Comparison of ENCODE assay signal across 18 mouse cellular contexts in the genomic region with DNA sequence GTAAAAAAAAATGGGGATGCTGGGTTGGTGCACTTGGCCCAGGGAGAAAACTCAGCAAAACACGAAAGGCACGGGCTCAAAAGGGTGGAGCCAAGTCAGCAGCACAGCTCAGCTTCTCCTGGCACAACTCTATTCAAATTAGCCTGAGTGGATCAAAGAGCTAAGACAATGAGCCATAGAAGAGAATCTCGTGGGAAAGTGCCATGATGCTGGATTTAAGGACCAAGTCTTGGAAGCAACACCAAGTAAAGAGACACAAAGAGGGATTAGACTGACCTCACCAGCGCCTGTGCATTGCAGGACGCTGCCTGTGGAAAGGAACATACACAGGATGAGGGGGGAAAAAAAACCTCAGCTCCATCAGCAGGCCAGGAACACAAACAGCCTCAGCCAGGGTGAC.
DNase-seq lines count a peak whose midpoint lies in the region; ATAC-seq and TF ChIP-seq lines count a peak whose summit lies in the region.
"Had no signal": no experiment of that assay in that cellular context is flagged by ENCODE, and none has a peak within 500 bp of the region (broad histone marks: within the 10 kb centered on the region; RNA-seq: fewer than 3 reads in every experiment).

No protein-coding gene starts in this region.

- no peak overlapping the region for H3K4me2 ChIP-seq in forebrain, embryonic 12.5 days
- no peak overlapping the region for H3K4me2 ChIP-seq in hindbrain, embryonic 16.5 days (ENCODE audit: low read length)
- no peak overlapping the region for H3K4me2 ChIP-seq in midbrain, postnatal 0 days (ENCODE audit: low read depth, low read length, poor library complexity, severe bottlenecking)
- H3K4me2 ChIP-seq: stomach, embryonic 15.5 days had no signal

- H3K27ac ChIP-seq in forebrain, embryonic 12.5 days, result peak overlapping the region; percentile 56
- peak overlapping the region; percentile 16 for H3K27ac ChIP-seq in hindbrain, embryonic 16.5 days (ENCODE audit: low read depth, low read length)
- no peak overlapping the region for H3K27ac ChIP-seq in midbrain, postnatal 0 days (ENCODE audit: low read depth, low read length)
- no peak overlapping the region for H3K27ac ChIP-seq in heart, embryonic 10.5 days
- H3K27ac ChIP-seq in thymus, adult 2 months (ENCODE audit: control insufficient read depth, insufficient read depth, low read length), result no peak overlapping the region
- H3K27ac ChIP-seq: stomach, embryonic 15.5 days had no signal

- DNase-seq in brain, embryonic 14.5 days (ENCODE audit: low read depth), result peak; percentile 90
- peak; percentile 58 for DNase-seq in midbrain, postnatal 0 days (ENCODE audit: low spot score)
- DNase-seq in heart, embryonic 10.5 days (ENCODE audit: low spot score), result no peak
- no peak for DNase-seq in thymus, adult 2 months
- DNase-seq: adrenal gland, adult 8-10 months; B cell, adult 2 months; cerebellum, adult 11-12 months; cerebellum, postnatal 25 days; gastrocnemius, postnatal 14 days; heart, postnatal 10 days; kidney, adult 8-10 months; lung, adult 18-20 months; thymus, postnatal 25 days had no signal

- peaks cover 56% of the 10 kb centered on the region for H3K27me3 ChIP-seq in forebrain, embryonic 12.5 days
- no peaks in the 10 kb centered on the region; the same call in 1 of the 2 replicates for H3K27me3 ChIP-seq in hindbrain, embryonic 16.5 days (replicated peaks; ENCODE audit: control insufficient read depth, insufficient read depth, low read length)
- H3K27me3 ChIP-seq in midbrain, postnatal 0 days (ENCODE audit: insufficient read depth, low read length), result no peaks in the 10 kb centered on the region
- H3K27me3 ChIP-seq in heart, embryonic 10.5 days (ENCODE audit: insufficient read depth, poor library complexity, severe bottlenecking), result 0 out of 2 replicates have a peak, but pooled peaks cover 4% of the 10 kb centered on the region
- H3K27me3 ChIP-seq in thymus, adult 2 months (ENCODE audit: control insufficient read depth, insufficient read depth, low read length), result no peaks in the 10 kb centered on the region
- H3K27me3 ChIP-seq: stomach, embryonic 15.5 days had no signal

- H3K9ac ChIP-seq in forebrain, embryonic 12.5 days, result no peak overlapping the region
- no peak overlapping the region for H3K9ac ChIP-seq in hindbrain, embryonic 16.5 days (ENCODE audit: low read depth, low read length)
- no peak overlapping the region for H3K9ac ChIP-seq in midbrain, postnatal 0 days (replicated peaks; ENCODE audit: low read length, poor library complexity, severe bottlenecking)
- H3K9ac ChIP-seq: stomach, embryonic 15.5 days had no signal

- H3K4me1 ChIP-seq in forebrain, embryonic 12.5 days, result peaks cover 52% of the 10 kb centered on the region
- peaks cover 12% of the 10 kb centered on the region; the same call in 1 of the 2 replicates for H3K4me1 ChIP-seq in hindbrain, embryonic 16.5 days (ENCODE audit: control insufficient read depth, insufficient read depth, low read depth, low read length)
- H3K4me1 ChIP-seq in midbrain, postnatal 0 days (ENCODE audit: insufficient read depth, low read length), result peaks cover 6% of the 10 kb centered on the region; the same call in 1 of the 2 replicates
- H3K4me1 ChIP-seq in heart, embryonic 10.5 days, result peaks cover 31% of the 10 kb centered on the region
- no peaks in the 10 kb centered on the region for H3K4me1 ChIP-seq in thymus, adult 2 months (replicated peaks; ENCODE audit: control insufficient read depth, insufficient read depth, low read length)
- H3K4me1 ChIP-seq: stomach, embryonic 15.5 days had no signal

- no peaks in the 10 kb centered on the region for H3K9me3 ChIP-seq in forebrain, embryonic 12.5 days
- H3K9me3 ChIP-seq in hindbrain, embryonic 16.5 days (ENCODE audit: control insufficient read depth, low read length), result no peaks in the 10 kb centered on the region
- H3K9me3 ChIP-seq in midbrain, postnatal 0 days (ENCODE audit: low read length), result no peaks in the 10 kb centered on the region
- no peaks in the 10 kb centered on the region for H3K9me3 ChIP-seq in heart, embryonic 10.5 days
- H3K9me3 ChIP-seq: stomach, embryonic 15.5 days had no signal

- 12% methylated on average over 5 of the region's 5 CpGs for WGBS in forebrain, embryonic 12.5 days
- 20% methylated on average over 5 of the region's 5 CpGs for WGBS in hindbrain, embryonic 16.5 days
- WGBS in midbrain, postnatal 0 days, result 24% methylated on average over 5 of the region's 5 CpGs
- 65% methylated on average over 5 of the region's 5 CpGs for WGBS in heart, embryonic 10.5 days
- WGBS in thymus, adult 2 months, result 64% methylated on average over 5 of the region's 5 CpGs

- ATAC-seq in forebrain, embryonic 12.5 days (ENCODE audit: low FRiP score), result peak; percentile 24
- 0 out of 2 replicates have a peak, but pooled peaks have one; percentile 8 for ATAC-seq in hindbrain, embryonic 16.5 days
- ATAC-seq in midbrain, postnatal 0 days (ENCODE audit: low FRiP score), result peak; percentile 45; the same call in 1 of the 2 replicates
- ATAC-seq in megakaryocyte-erythroid progenitor cell, adult 5-6 weeks (replicated peaks; ENCODE audit: low FRiP score, low TSS enrichment, poor library complexity, severe bottlenecking), result no peak
- ATAC-seq: inflammation-experienced regulatory T-cells, adult 6 months had no signal

- no peak overlapping the region for H3K4me3 ChIP-seq in forebrain, embryonic 12.5 days (replicated peaks)
- no peak overlapping the region for H3K4me3 ChIP-seq in hindbrain, embryonic 16.5 days (ENCODE audit: low read length)
- no peak overlapping the region for H3K4me3 ChIP-seq in midbrain, postnatal 0 days (ENCODE audit: low read depth, low read length)
- no peak overlapping the region for H3K4me3 ChIP-seq in heart, embryonic 10.5 days
- no peak overlapping the region for H3K4me3 ChIP-seq in thymus, adult 2 months (ENCODE audit: control insufficient read depth, insufficient read depth, low read length)
- H3K4me3 ChIP-seq: stomach, embryonic 15.5 days had no signal

- no peaks in the 10 kb centered on the region for H3K36me3 ChIP-seq in forebrain, embryonic 12.5 days (replicated peaks)
- H3K36me3 ChIP-seq in hindbrain, embryonic 16.5 days (ENCODE audit: control insufficient read depth, insufficient read depth, low read length), result no peaks in the 10 kb centered on the region
- H3K36me3 ChIP-seq in midbrain, postnatal 0 days (ENCODE audit: insufficient read depth, low read length), result no peaks in the 10 kb centered on the region
- no peaks in the 10 kb centered on the region for H3K36me3 ChIP-seq in heart, embryonic 10.5 days
- H3K36me3 ChIP-seq in thymus, adult 2 months (ENCODE audit: control insufficient read depth, insufficient read depth, low read length), result no peaks in the 10 kb centered on the region
- H3K36me3 ChIP-seq: stomach, embryonic 15.5 days had no signal

- TF ChIP-seq POLR2A in brain, embryonic 14.5 days (IDR thresholded peaks at IDR 0.05; ENCODE audit: borderline replicate concordance, extremely low read depth, insufficient read depth, insufficient read length, poor library complexity, severe bottlenecking), result no peak
- no peak for TF ChIP-seq POLR2A in thymus, adult 2 months (IDR thresholded peaks at IDR 0.05; ENCODE audit: control insufficient read depth, extremely low read depth, insufficient read depth, low read length, poor library complexity)

- no peak for TF ChIP-seq CTCF in brain, embryonic 14.5 days (IDR thresholded peaks at IDR 0.05; ENCODE audit: borderline replicate concordance, extremely low read depth, insufficient read depth, insufficient read length)
- TF ChIP-seq CTCF in midbrain, postnatal 0 days (IDR thresholded peaks at IDR 0.05), result no peak
- TF ChIP-seq CTCF in thymus, adult 2 months (IDR thresholded peaks at IDR 0.05; ENCODE audit: borderline replicate concordance, control insufficient read depth, extremely low read depth, insufficient read depth, low read length, poor library complexity), result no peak

Comparison
In these comparisons a context has a peak if more than half of its experiments do, and no peak if none do; other contexts are left out.
1. DNase-seq: peak in brain, embryonic 14.5 days (single experiment) and midbrain, postnatal 0 days (single experiment); none in heart, embryonic 10.5 days (single experiment) and thymus, adult 2 months (single experiment).
2. H3K27ac ChIP-seq: peak in forebrain, embryonic 12.5 days (single experiment) and hindbrain, embryonic 16.5 days (single experiment); none in midbrain, postnatal 0 days (single experiment), heart, embryonic 10.5 days (single experiment) and thymus, adult 2 months (single experiment).